Mouse (Mus musculus): ENCODE data around the gene Cebpzos.

Cebpzos gene

DNA sequence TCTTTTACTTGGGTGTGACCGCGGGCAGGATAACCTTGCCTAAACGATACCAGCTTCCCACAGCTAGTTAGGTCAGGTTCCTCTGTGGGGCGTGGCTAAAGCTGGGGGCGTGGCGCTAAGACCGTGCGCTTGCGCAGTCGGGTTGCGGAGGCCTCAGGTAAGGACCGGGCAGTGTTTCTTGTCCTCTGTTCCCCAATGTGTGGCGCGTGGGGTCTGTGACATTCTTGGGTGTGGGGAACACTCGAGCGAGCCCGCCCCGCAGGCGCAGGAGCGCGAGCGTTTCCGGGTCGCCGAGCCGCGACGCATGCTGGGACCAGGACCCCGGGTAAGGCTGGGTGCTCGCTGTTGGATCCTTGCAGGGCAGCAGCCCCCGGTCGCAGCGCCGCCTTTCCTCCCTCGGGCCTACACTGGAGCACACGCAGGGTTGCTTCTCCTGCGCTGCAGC is at the start of gene Cebpzos:
TSS of gene Cebpzos (plus strand) at position 132 of the 445 bp plus-strand sequence.
- DNase-seq (ENCODE audit: extremely low spot score, low read depth, low spot score): peak; percentile 77

- DNase-seq (ENCODE audit: extremely low spot score, low read depth, low spot score): no peak
These were observed 42.4 kb upstream of the Cebpzos start for GRCm38 (mm10) chr17:78873886-78874285.

GRCm38 (mm10) chr17:78881878-78882304 is 34.4 kb upstream of the Cebpzos start:
- no peak for DNase-seq (ENCODE audit: extremely low spot score, low read depth, low spot score)

DNA sequence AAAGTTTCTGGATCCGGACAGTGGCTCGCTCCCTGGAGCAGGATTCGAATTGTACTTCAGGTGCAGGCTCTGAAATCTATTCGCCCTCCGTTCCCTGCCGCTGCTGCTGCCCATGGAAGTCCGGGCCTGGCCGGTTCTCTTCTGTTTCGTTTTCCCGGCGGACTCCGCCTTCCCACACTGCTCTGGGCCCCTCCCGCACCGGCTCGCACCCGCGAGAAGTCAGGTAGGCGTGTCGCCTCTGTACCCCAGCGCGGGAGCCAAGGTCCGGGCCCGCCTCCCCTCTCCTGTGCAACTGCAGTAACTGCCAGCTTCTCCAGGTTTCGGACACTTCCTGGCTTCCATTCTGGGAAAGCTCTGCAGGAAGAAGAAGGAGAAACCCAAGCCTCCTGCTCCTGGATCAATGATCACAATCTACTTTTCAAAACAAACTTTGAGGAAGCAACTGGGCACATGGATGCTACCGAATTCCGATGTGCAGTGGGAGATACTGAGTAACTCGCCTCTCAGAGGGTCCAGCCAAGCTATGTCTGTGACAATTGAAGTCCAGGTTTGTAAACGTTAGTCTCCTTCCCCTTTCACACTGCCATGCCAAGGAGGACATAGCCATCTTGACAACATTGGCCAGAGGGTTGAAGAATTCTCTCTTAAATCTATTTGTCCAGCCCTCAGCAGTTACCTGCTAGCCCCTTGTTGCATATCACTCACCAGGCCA is 33.7 kb upstream of the Cebpzos start, which contains the start of gene Eif2ak2:
TSS of gene Eif2ak2 (minus strand) at position 173 of the 712 bp plus-strand sequence.
- DNase-seq (ENCODE audit: extremely low spot score, low read depth, low spot score): peak; percentile 47

DNA sequence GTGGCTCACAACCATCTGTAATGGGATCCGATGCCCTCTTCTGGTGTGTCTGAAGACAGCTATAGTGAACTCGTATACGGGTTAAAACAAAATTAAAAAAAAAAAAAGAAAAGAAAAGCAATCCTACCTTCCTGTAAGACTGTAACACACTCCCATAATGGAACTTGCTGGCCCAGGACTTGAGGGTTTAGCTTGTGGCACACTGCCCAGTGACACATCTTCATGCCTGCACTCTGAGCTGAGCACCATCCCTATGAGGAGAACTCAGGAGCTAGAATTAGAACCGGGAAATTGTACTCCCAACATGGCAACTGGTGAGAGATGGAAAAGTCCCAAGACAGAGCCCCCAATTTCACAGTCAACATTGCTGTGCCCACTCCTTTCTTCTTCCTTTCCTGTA is 33.0 kb upstream of the Cebpzos start:
- DNase-seq (ENCODE audit: extremely low spot score, low read depth, low spot score): no peak

GRCm38 (mm10) chr17:78885286-78886065 is 30.8 kb upstream of the Cebpzos start:
- DNase-seq (ENCODE audit: extremely low spot score, low read depth, low spot score): no peak

GRCm38 (mm10) chr17:78888554-78888953 is 27.7 kb upstream of the Cebpzos start:
- no peak for DNase-seq (ENCODE audit: extremely low spot score, low read depth, low spot score)

DNA sequence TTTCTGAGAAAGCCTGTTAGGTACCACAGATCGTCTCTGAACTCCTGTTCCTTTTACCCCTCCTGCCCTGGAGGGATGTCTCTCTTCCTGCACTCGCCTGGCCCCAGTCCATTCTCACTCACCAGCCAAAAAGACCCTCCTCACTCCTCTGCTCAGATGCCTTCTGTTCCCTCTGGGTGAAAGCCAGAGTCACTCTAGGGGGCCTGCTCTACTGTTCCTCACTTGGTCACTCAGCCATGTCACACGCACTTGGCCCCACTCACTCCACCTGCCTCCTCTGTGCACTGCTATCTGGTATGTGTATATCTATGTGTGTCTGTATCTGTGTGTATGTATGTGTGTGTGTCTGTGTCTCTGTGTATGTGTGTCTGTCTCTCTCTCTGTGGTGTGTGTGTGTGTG is 27.1 kb upstream of the Cebpzos start:
- no peak for DNase-seq (ENCODE audit: extremely low spot score, low read depth, low spot score)

- DNase-seq (ENCODE audit: extremely low spot score, low read depth, low spot score): no peak
These were observed 25.3 kb upstream of the Cebpzos start for GRCm38 (mm10) chr17:78891020-78891419.

DNA sequence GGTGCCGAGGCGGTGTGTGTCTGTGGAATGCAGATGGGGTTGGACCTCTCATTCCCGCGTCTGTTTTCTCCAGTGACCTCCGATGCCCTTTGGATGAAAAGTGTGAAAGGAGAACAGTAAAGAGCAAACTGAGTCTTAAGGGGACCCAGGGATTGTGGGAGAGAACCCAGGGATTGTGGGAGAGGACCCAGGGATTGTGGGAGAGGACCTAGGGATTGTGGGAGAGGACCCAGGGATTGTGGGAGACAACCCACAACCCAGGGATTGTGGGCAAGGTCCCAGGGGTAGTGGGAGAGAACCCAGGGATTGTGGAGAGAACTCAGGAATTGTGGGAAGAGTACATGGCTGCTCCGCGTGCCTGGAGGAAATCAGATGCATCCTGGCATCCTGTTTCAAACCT is 21.3 kb upstream of the Cebpzos start:
- DNase-seq (ENCODE audit: extremely low spot score, low read depth, low spot score): no peak

GRCm38 (mm10) chr17:78895394-78895793 is 20.9 kb upstream of the Cebpzos start:
- DNase-seq (ENCODE audit: extremely low spot score, low read depth, low spot score): no peak

GRCm38 (mm10) chr17:78903158-78903557 is 13.1 kb upstream of the Cebpzos start:
- DNase-seq (ENCODE audit: extremely low spot score, low read depth, low spot score): no peak

GRCm38 (mm10) chr17:78906892-78907291 is 9.4 kb upstream of the Cebpzos start, which contains the start of gene Sult6b1:
Gene Sult6b1, minus strand, starts transcription at chr17:78906992.
- DNase-seq (ENCODE audit: extremely low spot score, low read depth, low spot score): no peak

DNA sequence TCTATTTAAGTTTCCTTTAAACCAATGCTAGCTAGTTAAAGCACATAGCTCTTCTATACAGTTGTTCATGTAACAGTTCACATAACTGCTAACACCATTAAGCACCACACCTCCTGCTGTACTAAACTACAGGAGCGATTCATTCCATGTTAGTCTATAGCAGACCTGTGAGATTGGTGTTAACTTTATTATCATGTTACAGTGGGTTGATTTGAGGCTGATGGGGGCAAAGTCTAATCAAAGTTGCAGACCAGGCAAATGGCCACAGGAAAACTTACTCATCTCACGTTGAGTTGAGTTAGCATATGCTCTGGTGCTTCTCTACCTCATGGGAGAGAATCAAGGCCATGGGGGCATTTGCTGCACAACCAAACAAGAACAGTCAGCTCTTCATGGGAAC is 6.9 kb upstream of the Cebpzos start:
- no peak for DNase-seq (ENCODE audit: extremely low spot score, low read depth, low spot score)

GRCm38 (mm10) chr17:78912861-78913281 is 3.4 kb upstream of the Cebpzos start:
- DNase-seq (ENCODE audit: extremely low spot score, low read depth, low spot score): no peak

GRCm38 (mm10) chr17:78913921-78914320 is 2.4 kb upstream of the Cebpzos start:
- no peak for DNase-seq (ENCODE audit: extremely low spot score, low read depth, low spot score)

DNA sequence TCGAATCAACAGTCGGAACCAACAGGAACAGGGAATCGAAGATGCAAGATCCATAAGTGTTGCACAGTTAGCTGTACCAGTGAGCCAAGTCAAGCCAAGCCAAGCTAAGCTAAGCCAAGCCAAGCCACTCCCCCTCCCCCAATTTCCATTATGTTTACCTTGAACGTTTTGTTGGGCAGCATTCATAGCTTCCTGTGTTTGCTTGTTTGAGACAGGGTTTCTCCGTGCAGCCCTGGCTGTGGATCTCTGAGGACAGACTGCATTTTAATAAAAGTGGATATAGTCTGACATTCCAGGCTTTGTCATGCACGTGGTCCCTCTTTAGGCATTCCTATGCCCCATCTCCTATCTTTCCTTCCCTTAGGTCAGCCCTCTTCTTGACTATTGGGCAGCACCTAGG is 528 bp upstream of the Cebpzos start:
- DNase-seq (ENCODE audit: extremely low spot score, low read depth, low spot score): no peak

DNA sequence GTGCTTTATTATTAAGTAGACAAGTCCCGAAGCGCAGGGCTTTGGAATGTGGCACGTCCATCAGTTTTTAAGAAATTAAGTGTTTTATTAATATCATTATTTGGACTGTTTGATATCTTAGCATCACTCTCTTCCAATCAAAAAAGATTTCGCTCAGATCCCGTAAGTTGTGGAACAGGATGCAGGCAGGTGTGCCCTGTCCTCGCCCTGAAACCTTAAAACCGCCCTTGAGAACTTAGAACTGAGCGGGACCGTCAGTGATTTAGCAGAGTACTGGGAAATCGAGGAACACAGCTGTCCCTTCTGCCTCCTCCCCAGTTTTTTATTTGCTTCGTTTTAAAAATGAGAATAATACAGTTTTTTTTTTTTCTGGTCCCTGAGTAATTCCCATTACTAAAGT is 599 bp downstream of the Cebpzos start:
- no peak for DNase-seq (ENCODE audit: extremely low spot score, low read depth, low spot score)

- DNase-seq (ENCODE audit: extremely low spot score, low read depth, low spot score): no peak
These were observed 1.4 kb downstream of the Cebpzos start for GRCm38 (mm10) chr17:78917696-78918095.

- DNase-seq (ENCODE audit: extremely low spot score, low read depth, low spot score): no peak
These were observed 19.6 kb downstream of the Cebpzos start for GRCm38 (mm10) chr17:78935857-78936256.

- peak; percentile 98 for DNase-seq (ENCODE audit: extremely low spot score, low read depth, low spot score)
These were observed 20.3 kb downstream of the Cebpzos start, which contains the start of the genes Cebpz and Ndufaf7 for GRCm38 (mm10) chr17:78936466-78937228. Gene Cebpz, minus strand, starts transcription at chr17:78937066. Gene Ndufaf7, plus strand, starts transcription at chr17:78937136.

All from hindlimb bud, embryonic 11.5 days (tissue).